Mouse (Mus musculus): ENCODE data around the gene Gpatch3. TPM values are rescaled to one million over a fixed set of nuclear protein-coding genes. Genes with fewer than 3 reads are reported as not detected.

Gene Gpatch3
- 7.1 and 14.1 TPM in 2 replicates for polyA plus RNA-seq (2012; rRNA removed; ENCODE audit: low replicate concordance)

DNA sequence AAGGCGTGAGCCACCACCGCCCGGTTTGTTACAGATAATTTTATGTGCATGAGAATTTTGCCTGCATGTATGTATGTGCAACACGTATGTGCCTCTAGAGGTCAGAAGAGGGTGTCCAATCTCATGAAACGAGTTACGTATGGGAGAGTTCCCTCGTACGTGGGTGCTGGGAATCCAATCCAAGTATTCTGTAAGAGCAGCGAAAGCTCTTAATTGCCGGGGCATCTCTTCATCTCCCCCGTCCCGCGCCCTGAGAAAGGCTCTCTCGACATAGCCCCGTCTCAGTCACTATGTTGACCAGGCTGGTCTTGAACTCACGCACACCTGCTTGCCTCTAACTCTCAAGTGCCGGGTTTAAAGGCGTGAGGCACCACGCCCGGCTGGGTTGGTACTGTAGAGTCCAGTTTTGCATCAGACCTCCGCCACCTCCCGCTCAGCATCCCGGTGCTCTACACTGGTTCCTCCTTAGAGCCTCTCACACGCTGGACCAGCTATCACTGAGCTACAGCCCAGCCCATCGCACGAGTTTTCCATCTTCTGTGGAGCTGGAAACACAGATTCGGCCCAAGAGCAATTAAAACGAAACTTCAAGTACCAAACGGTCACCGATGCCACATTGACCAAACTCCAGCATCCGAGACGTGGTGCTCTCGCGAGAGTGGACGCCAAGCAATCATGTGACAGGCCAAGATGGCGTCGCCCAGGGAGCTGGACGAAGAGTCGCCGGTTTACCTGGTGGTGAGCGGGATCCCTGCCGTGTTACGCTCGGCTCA, at the start of gene Gpatch3:
Gene Gpatch3, plus strand, starts transcription at position 676 of the 773 bp plus-strand sequence.

DNA sequence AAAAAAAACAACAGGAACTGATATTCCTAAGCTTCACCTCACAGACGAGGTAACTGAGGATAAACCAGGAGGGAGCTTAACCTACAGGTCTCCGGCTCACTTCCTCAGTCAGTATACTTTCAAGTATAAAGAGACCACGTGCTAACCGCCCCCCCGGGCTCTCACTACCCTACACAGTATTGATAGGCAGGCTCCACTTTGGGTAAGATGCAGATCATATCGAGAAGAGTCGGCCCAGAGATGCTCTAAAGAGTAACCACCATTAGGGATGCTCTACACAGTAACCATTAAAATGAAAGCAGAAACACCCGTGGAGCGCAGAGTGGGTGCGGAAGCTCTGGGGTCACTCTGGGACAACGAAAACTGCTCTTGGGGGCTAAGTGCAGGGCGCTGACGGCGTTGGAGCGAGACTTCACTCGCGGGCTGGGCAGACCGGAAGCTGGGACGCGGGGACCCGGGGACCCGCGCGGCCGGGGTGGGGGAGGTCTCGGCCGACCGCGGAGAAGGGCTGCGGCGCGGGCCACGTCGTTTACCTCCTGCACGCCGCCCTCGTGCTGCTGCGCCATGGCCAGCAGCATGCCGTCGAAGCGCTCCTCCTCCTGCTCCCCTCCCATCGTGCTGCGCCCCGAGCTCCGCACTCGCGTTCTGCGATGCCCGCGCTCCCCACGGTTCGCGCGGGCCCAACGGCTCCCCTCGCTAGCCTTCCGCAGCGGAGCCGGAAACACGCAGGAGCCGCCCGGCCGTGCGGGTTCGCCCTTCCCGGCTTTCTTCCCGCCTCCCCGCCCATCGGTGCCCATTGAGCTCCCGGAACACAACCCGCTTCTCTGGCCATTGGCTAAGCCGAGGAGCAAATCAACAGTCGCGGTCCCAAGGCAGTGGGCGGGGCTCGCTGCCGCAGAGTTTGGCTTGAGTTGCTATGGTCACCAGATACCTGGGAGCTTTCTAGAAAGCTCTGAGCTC, 29.0 kb upstream of the Gpatch3 start, which contains the start of gene Nudc:
Gene Nudc, minus strand, starts transcription at position 725 of the 960 bp plus-strand sequence.

DNA sequence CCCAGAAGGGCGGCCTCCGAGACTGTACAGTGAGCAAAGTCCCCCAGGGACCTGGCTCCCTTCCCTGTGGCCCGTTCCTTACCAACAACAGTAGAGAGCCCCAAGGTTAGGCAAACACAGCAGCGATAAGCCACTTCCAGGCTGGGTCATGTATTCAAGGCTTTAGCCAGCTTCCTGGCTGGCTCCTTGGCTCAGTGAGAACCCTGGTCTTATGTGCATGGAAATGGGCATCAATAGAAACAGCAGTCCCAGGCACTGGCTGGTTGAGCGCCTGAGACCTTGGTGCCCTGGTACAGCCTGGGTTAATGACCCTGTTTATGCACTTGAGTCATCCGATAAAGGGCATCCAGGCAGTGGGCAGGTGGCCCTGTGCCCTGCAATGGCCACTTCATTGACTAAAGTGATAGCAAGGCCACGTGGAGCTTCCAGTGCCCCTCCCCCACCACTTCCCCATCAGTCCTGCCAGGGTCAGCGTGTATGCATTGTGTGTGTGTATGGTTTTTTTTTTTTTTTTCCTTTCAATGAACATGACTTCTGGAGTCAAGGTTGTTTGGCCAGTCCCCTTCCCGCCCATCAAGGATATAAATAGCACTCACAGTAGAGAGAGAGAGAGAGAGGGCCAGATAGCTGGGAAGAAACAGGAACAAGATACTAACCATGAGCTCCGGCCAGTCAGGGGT, 21.6 kb upstream of the Gpatch3 start, which contains the start of gene Nr0b2:
Gene Nr0b2, plus strand, starts transcription at position 609 of the 680 bp plus-strand sequence.

DNA sequence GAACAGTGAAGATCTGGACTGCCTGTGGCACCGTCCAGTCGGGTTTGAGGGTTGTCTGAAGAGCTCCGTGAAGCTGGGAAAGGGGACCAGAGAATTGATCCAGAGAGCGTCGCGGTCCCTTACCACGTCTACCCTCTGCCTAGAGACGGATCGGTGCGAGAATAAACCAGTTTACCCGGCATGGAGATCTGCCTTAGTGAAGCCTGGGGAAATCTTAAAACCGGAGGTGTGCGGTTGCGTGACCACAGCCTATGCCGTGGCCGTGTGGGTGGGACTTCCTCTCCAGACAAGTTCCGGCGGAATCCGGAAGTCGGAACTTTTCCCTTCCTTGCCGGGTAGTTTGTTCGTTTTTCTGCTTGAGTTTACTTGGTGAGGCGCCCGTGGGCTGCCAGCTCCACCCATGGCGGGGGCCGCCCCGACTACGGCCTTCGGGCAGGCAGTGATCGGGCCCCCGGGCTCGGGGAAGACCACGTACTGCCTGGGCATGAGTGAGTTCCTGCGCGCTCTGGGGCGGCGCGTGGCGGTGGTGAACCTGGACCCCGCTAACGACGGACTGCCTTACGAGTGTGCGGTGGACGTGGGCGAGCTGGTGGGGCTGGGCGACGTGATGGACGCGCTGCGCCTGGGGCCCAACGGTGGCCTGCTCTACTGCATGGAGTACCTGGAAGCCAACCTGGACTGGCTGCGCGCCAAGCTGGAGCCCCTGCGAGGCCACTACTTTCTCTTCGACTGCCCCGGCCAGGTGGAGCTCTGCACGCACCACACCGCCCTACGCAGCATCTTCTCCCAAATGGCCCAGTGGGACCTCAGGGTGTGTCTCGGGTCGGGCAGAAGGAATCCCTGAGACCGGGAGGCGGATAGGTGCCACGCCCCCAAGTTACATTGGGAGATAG, 9.8 kb downstream of the Gpatch3 start, which contains the start of gene Gpn2:
Gene Gpn2, plus strand, starts transcription at position 304 of the 893 bp plus-strand sequence.

DNA sequence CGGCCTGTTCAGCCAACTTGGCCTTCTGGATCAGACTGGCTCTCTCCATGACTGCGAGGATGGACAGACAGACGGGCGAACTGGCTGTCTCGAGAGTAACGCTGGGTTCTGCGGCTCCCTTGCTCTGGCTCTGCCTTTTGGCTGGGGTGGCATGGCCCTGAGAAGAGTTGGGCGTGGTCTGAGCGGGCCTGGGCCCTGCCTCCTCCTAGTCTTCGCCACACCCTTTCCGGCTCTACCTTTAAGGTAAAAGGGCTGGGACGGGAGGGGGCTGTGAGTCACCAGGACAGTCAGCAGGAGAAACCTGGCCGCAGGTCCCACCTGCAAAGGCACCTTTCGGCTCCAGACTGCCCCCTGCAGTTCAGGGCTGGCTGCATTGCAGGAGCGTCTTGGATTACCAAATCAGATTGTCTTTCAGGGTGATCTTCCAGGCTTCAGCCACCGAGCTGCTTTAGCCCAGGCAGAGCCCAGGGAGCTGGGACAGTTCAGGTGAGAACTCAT, 27.2 kb downstream of the Gpatch3 start, which contains the start of gene Sfn:
Gene Sfn, minus strand, starts transcription at position 448 of the 498 bp plus-strand sequence.

Other genes starting within 250 kb of the Gpatch3 start
- gene Wdtc1, start 221.3 kb upstream of the Gpatch3 start, polyA plus RNA-seq (2012; rRNA removed; ENCODE audit: low replicate concordance), result 80.5 and 151 TPM in 2 replicates
- gene Slc9a1, start 205.0 kb upstream of the Gpatch3 start, polyA plus RNA-seq (2012; rRNA removed; ENCODE audit: low replicate concordance), result 45.1 and 60.2 TPM in 2 replicates
- 2.8 and 3.9 TPM in 2 replicates for gene Tent5b, start 94.6 kb upstream of the Gpatch3 start, polyA plus RNA-seq (2012; rRNA removed; ENCODE audit: low replicate concordance)
- 8.0 and 11.4 TPM in 2 replicates for gene Trnp1, start 76.2 kb upstream of the Gpatch3 start, polyA plus RNA-seq (2012; rRNA removed; ENCODE audit: low replicate concordance)
- gene Kdf1, start 55.8 kb upstream of the Gpatch3 start, polyA plus RNA-seq (2012; rRNA removed; ENCODE audit: low replicate concordance), result 77.2 and 86.8 TPM in 2 replicates
- gene Nudc, start 28.7 kb upstream of the Gpatch3 start, polyA plus RNA-seq (2012; rRNA removed; ENCODE audit: low replicate concordance), result 13.8 and 19.1 TPM in 2 replicates
- gene Nr0b2, start 21.4 kb upstream of the Gpatch3 start, polyA plus RNA-seq (2012; rRNA removed; ENCODE audit: low replicate concordance), result 23.8 and 32.6 TPM in 2 replicates
- gene Gpn2, start 9.6 kb downstream of the Gpatch3 start, polyA plus RNA-seq (2012; rRNA removed; ENCODE audit: low replicate concordance), result 60.6 and 72.3 TPM in 2 replicates
- gene Sfn, start 27.4 kb downstream of the Gpatch3 start, polyA plus RNA-seq (2012; rRNA removed; ENCODE audit: low replicate concordance), result 155 and 294 TPM in 2 replicates
- 22.3 and 31.5 TPM in 2 replicates for gene Zdhhc18, start 75.4 kb downstream of the Gpatch3 start, polyA plus RNA-seq (2012; rRNA removed; ENCODE audit: low replicate concordance)
- 6.9 and 8.2 TPM in 2 replicates for gene Pigv, start 97.9 kb downstream of the Gpatch3 start, polyA plus RNA-seq (2012; rRNA removed; ENCODE audit: low replicate concordance)
- gene Arid1a, start 182.0 kb downstream of the Gpatch3 start, polyA plus RNA-seq (2012; rRNA removed; ENCODE audit: low replicate concordance), result 36.8 and 59.5 TPM in 2 replicates